Mouse (Mus musculus) CH12.LX (cell line): ENCODE measurements around the gene Pls1. TPM values are rescaled to one million over a fixed set of nuclear protein-coding genes. Genes with fewer than 3 reads are reported as not detected.

Experiments
- DNase-seq: peaks from one replicate; pipeline ENCODE4 v3.0.0-alpha.2; 2013; ENCODE audit errors: extremely low read depth
- H3K27ac ChIP-seq: 2 replicates; pipeline ENCODE4 v1.5.1; 2012; ENCODE audit warnings: low read depth, mild to moderate bottlenecking, control low read depth, moderate library complexity; ENCODE audit not compliant: insufficient read depth
- H3K27me3 ChIP-seq: replicated peaks from 2 replicates; pipeline ENCODE3; 2012; ENCODE audit warnings: inconsistent platforms
- H3K36me3 ChIP-seq, 2 experiments: replicated peaks in 1 of 2; 2 replicates each; pipeline versions ENCODE3 to v1.6.1; 2012; ENCODE audit warnings: inconsistent platforms in 1 of 2, low read length in 1 of 2, mild to moderate bottlenecking in 1 of 2, mixed read lengths in 1 of 2, moderate library complexity in 1 of 2; ENCODE audit not compliant: control insufficient read depth in 1 of 2, insufficient read depth in 1 of 2
- H3K4me1 ChIP-seq, 2 experiments: 2 replicates each; pipeline ENCODE4 v1.6.1; 2012; ENCODE audit warnings: inconsistent platforms in 1 of 2, moderate library complexity in 1 of 2; ENCODE audit not compliant: insufficient read depth in 2 of 2, control insufficient read depth in 1 of 2
- H3K4me2 ChIP-seq: 2 replicates; pipeline ENCODE4 v1.6.1; 2012; ENCODE audit warnings: low read depth, mild to moderate bottlenecking, control low read depth; ENCODE audit not compliant: poor library complexity, insufficient read depth, severe bottlenecking
- H3K4me3 ChIP-seq, 3 experiments: fragments of 150-350 bp in 1 of 3; sonication (generic) in 1 of 3; replicated peaks in 1 of 3; 2 replicates each; pipeline versions ENCODE3 to v1.5.1; 2011 to 2012; ENCODE audit warnings: low read depth in 2 of 3, low read length in 2 of 3, mild to moderate bottlenecking in 2 of 3, moderate library complexity in 2 of 3, control low read depth in 1 of 3, improper control_type of control experiment in 1 of 3, inconsistent platforms in 1 of 3, mixed read lengths in 1 of 3; ENCODE audit not compliant: poor library complexity in 1 of 3
- H3K79me2 ChIP-seq: replicated peaks from 2 replicates; pipeline ENCODE4 v1.6.1; 2012; ENCODE audit warnings: mild to moderate bottlenecking, moderate library complexity; ENCODE audit not compliant: control insufficient read depth, poor library complexity, insufficient read depth, severe bottlenecking; ENCODE audit errors: extremely low read depth
- H3K9ac ChIP-seq: 2 replicates; pipeline ENCODE4 v1.6.1; 2012; ENCODE audit warnings: low read depth, mild to moderate bottlenecking, control low read depth, moderate library complexity; ENCODE audit not compliant: insufficient read depth
- H3K9me3 ChIP-seq: replicated peaks from 2 replicates; pipeline ENCODE3; 2012; ENCODE audit warnings: low read length, inconsistent platforms, mixed read lengths
- BHLHE40 ChIP-seq: IDR thresholded peaks from 2 replicates; pipeline ENCODE4 v1.6.1; 2011; ENCODE audit warnings: mild to moderate bottlenecking, low read depth, low read length, improper control_type of control experiment
- CHD1 ChIP-seq: IDR thresholded peaks from 2 replicates; pipeline ENCODE4 v1.6.1; 2012; ENCODE audit warnings: low read depth, low read length, improper control_type of control experiment, inconsistent platforms
- CHD2 ChIP-seq: IDR thresholded peaks from 2 replicates; pipeline ENCODE4 v1.6.1; 2011; ENCODE audit warnings: low read length, improper control_type of control experiment
- CTCF ChIP-seq, 2 experiments: IDR thresholded peaks in 1 of 2; conservative IDR thresholded peaks in 1 of 2; 2 replicates each; pipeline ENCODE4 v1.5.1; 2011 to 2012; ENCODE audit warnings: low read depth in 2 of 2, low read length in 2 of 2, improper control_type of control experiment in 1 of 2, inconsistent platforms in 1 of 2, mild to moderate bottlenecking in 1 of 2, moderate library complexity in 1 of 2
- E2F4 ChIP-seq: IDR thresholded peaks from 2 replicates; pipeline ENCODE4 v1.6.1; 2011; ENCODE audit warnings: low read depth, low read length, improper control_type of control experiment; ENCODE audit not compliant: insufficient replicate concordance
- ELF1 ChIP-seq: IDR thresholded peaks from 2 replicates; pipeline ENCODE4 v1.6.1; 2014; ENCODE audit warnings: low read depth, mild to moderate bottlenecking, inconsistent platforms, low read length, improper control_type of control experiment
- EP300 ChIP-seq: IDR thresholded peaks from 2 replicates; pipeline ENCODE4 v1.6.1; 2011; ENCODE audit warnings: low read length, improper control_type of control experiment
- ETS1 ChIP-seq: conservative IDR thresholded peaks from 2 replicates; pipeline ENCODE4 v1.6.1; 2012; ENCODE audit warnings: low read depth, mild to moderate bottlenecking, inconsistent platforms, low read length, improper control_type of control experiment, moderate library complexity
- GABPA ChIP-seq: IDR thresholded peaks from 2 replicates; pipeline ENCODE4 v1.6.1; 2012; ENCODE audit warnings: low read depth, low read length, improper control_type of control experiment, inconsistent platforms; ENCODE audit not compliant: insufficient replicate concordance
- IRF4 ChIP-seq: IDR thresholded peaks from 2 replicates; pipeline ENCODE4 v1.6.1; 2014; ENCODE audit warnings: low read depth, mild to moderate bottlenecking, inconsistent platforms, low read length, improper control_type of control experiment
- JUN ChIP-seq: IDR thresholded peaks from 2 replicates; pipeline ENCODE4 v1.6.1; 2011; ENCODE audit warnings: low read depth, mild to moderate bottlenecking, low read length, improper control_type of control experiment, moderate library complexity; ENCODE audit not compliant: insufficient read depth
- JUND ChIP-seq: conservative IDR thresholded peaks from 2 replicates; pipeline ENCODE4 v1.6.1; 2011; ENCODE audit warnings: low read depth, low read length, improper control_type of control experiment
- KAT2A ChIP-seq: IDR thresholded peaks from 2 replicates; pipeline ENCODE4 v1.6.1; 2012; ENCODE audit warnings: low read length, improper control_type of control experiment, inconsistent platforms; ENCODE audit not compliant: insufficient replicate concordance
- MAFK ChIP-seq: IDR thresholded peaks from 2 replicates; pipeline ENCODE4 v1.6.1; 2011; ENCODE audit warnings: low read length, improper control_type of control experiment; ENCODE audit not compliant: insufficient replicate concordance
- MAX ChIP-seq: IDR thresholded peaks from 2 replicates; pipeline ENCODE4 v1.6.1; 2011; ENCODE audit warnings: low read length, improper control_type of control experiment
- MEF2A ChIP-seq: IDR thresholded peaks from 2 replicates; pipeline ENCODE4 v1.6.1; 2014; ENCODE audit warnings: low read depth, mild to moderate bottlenecking, inconsistent platforms, low read length, improper control_type of control experiment, borderline replicate concordance
- MXI1 ChIP-seq: IDR thresholded peaks from 2 replicates; pipeline ENCODE4 v1.6.1; 2011; ENCODE audit warnings: mild to moderate bottlenecking, low read depth, low read length, improper control_type of control experiment
- MYC ChIP-seq: IDR thresholded peaks from 2 replicates; pipeline ENCODE4 v1.6.1; 2011; ENCODE audit warnings: low read depth, mild to moderate bottlenecking, improper control_type of control experiment, low read length
- NELFE ChIP-seq: IDR thresholded peaks from 2 replicates; pipeline ENCODE4 v1.6.1; 2011; ENCODE audit warnings: low read depth, low read length, improper control_type of control experiment
- NRF1 ChIP-seq: IDR thresholded peaks from 2 replicates; pipeline ENCODE4 v1.6.1; 2014; ENCODE audit warnings: low read depth, mild to moderate bottlenecking, inconsistent platforms, low read length, improper control_type of control experiment, moderate library complexity
- PAX5 ChIP-seq: IDR thresholded peaks from 2 replicates; pipeline ENCODE4 v1.6.1; 2012; ENCODE audit warnings: low read length, inconsistent platforms, mixed read lengths
- POLR2A ChIP-seq: IDR thresholded peaks from 2 replicates; pipeline ENCODE4 v1.6.1; 2011; ENCODE audit warnings: low read depth, mild to moderate bottlenecking, improper control_type of control experiment, low read length
- POLR2AphosphoS2 ChIP-seq: IDR thresholded peaks from 2 replicates; pipeline ENCODE4 v1.6.1; 2011; ENCODE audit warnings: low read depth, low read length, improper control_type of control experiment
- RCOR1 ChIP-seq: conservative IDR thresholded peaks from 2 replicates; pipeline ENCODE4 v1.6.1; 2012; ENCODE audit warnings: low read depth, mild to moderate bottlenecking, inconsistent platforms, low read length, improper control_type of control experiment
- SIN3A ChIP-seq: IDR thresholded peaks from 2 replicates; pipeline ENCODE4 v1.6.1; 2012; ENCODE audit warnings: low read length, improper control_type of control experiment, inconsistent platforms
- TBP ChIP-seq: conservative IDR thresholded peaks from 2 replicates; pipeline ENCODE4 v1.6.1; 2011; ENCODE audit warnings: low read depth, low read length, improper control_type of control experiment
- TCF12 ChIP-seq: IDR thresholded peaks from 2 replicates; pipeline ENCODE4 v1.6.1; 2014; ENCODE audit warnings: low read depth, mild to moderate bottlenecking, inconsistent platforms, low read length, improper control_type of control experiment
- UBTF ChIP-seq: IDR thresholded peaks from 2 replicates; pipeline ENCODE4 v1.6.1; 2012; ENCODE audit warnings: low read depth, mild to moderate bottlenecking, inconsistent platforms, low read length, improper control_type of control experiment, moderate library complexity
- USF2 ChIP-seq: conservative IDR thresholded peaks from 2 replicates; pipeline ENCODE4 v1.6.1; 2011; ENCODE audit warnings: low read depth, low read length, improper control_type of control experiment
- ZMIZ1 ChIP-seq: IDR thresholded peaks from 2 replicates; pipeline ENCODE4 v1.6.1; 2012; ENCODE audit warnings: low read depth, mild to moderate bottlenecking, inconsistent platforms, low read length, improper control_type of control experiment
- ZNF384 ChIP-seq: IDR thresholded peaks from 2 replicates; pipeline ENCODE4 v1.6.1; 2012; ENCODE audit warnings: low read depth, low read length, improper control_type of control experiment, inconsistent platforms
- dilution Hi-C: fragments of 300-500 bp; cut with MboI; formaldehyde crosslinking; loops from 2 replicates; pipeline ENCODE4 v1.14.3; 2020; ENCODE audit warnings: low sequenced_read_pairs; ENCODE audit not compliant: extremely low pct_unique_long_range_greater_than_20kb, extremely low pct_ligation_motif_present
- in situ Hi-C: fragments of 300-500 bp; cut with MboI; formaldehyde crosslinking; loops from 3 replicates; pipeline ENCODE4 v1.14.3; 2019; ENCODE audit warnings: low sequenced_read_pairs, low pct_ligation_motif_present, low pct_unique_long_range_greater_than_20kb, mixed read lengths
- polyA plus RNA-seq: library from polyadenylated mRNA; unstranded; fragments of >175 nt; gene quantifications from 2 replicates; pipeline ENCODE4 v1.2.1, GENCODE M21; 2012; ENCODE audit warnings: low read depth; ENCODE audit not compliant: insufficient read length
- total RNA-seq, 2 experiments: library from RNA; depleted of rRNA; stranded (reverse); fragments of 300-350 nt in 1 of 2; fragments of >200 nt in 1 of 2; gene quantifications; 2 replicates each; pipeline ENCODE4 v1.2.3; 2012 to 2014

Gene Pls1
- total and polyA plus RNA-seq, 3 experiments: 0.08 to 0.56 (median 0.40) TPM

- DNase-seq: no peak
- in situ Hi-C loops: no loop called here
- Histone ChIP-seq H3K4me1 (peaks cover 0 to 16% of the 10 kb centered on the region in 2 experiments; a peak in 1 of 4 replicates), H3K27ac (no peak overlapping the region), H3K9me3 (no peaks in the 10 kb centered on the region), H3K4me2 (no peak overlapping the region), H3K36me3 (peaks cover 9 to 42% of the 10 kb centered on the region in 2 experiments), H3K27me3 (no peaks in the 10 kb centered on the region), H3K79me2 (no peaks in the 10 kb centered on the region), H3K4me3 (no peak overlapping the region), H3K9ac (no peak overlapping the region)
- dilution Hi-C loops: no loop called here
- TF ChIP-seq TCF12 (no peak), TBP (no peak), USF2 (no peak), SIN3A (no peak), NELFE (no peak), ZNF384 (no peak), POLR2A (no peak), ELF1 (no peak), CTCF (conservative IDR thresholded peaks at IDR 0.05 in 1 of 2, IDR thresholded peaks at IDR 0.05 in 1 of 2; ENCODE audit: low read depth in 2 of 2, low read length in 2 of 2) (no peak), ETS1 (no peak), IRF4 (no peak), NRF1 (no peak), PAX5 (no peak), E2F4 (no peak), KAT2A (no peak), CHD1 (no peak), ZMIZ1 (no peak), MEF2A (no peak), MAX (no peak)
Observed at GRCm38 (mm10) chr9:95878246-95878645, 33.1 kb upstream of the Pls1 start.

DNA sequence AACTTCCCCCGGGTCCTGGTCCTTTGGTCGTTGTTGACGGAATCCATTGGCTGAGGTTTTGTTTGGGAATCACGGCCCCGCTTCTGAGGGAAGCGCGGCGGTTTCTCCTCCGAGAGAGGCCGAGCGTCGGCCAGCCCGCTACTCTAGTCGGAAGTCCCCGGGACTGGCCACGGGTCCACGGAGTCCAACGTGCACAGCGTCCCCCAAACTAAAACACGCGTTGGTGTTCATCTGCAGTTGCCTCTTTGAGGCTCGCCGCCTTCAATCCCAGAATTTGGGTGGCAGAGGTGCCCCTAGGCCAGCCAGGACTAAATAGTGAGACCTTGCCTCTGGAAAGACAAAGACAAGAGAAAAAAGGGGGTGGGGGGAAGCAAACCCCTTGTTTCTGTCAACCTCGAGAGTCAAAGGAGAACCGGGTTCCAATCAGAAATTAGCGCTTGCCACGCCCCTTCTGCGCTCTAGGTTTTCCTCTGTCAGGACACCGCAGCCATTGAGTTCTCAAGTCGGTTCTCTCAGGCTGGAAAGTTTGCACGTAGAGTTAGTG, 13.0 kb upstream of the Pls1 start:
- H3K36me3 ChIP-seq: peaks cover 0 to 17% of the 10 kb centered on the region in 2 experiments
- peaks cover 4 to 19% of the 10 kb centered on the region in 2 experiments; a peak in 2 of 4 replicates for H3K4me1 ChIP-seq
- dilution Hi-C loops (no loop called here), in situ Hi-C loops (loop anchor here (10.0 kb wide), 1 partner anchor 323 kb away; no protein-coding TSS in a partner anchor)
- H3K79me2 ChIP-seq: no peaks in the 10 kb centered on the region; the same call in 1 of the 2 replicates
- peaks cover 6% of the 10 kb centered on the region for H3K9me3 ChIP-seq
- H3K27me3 ChIP-seq: no peaks in the 10 kb centered on the region
- DNase-seq: peak; percentile 91
- peak overlapping the region; percentile 26; the same call in 1 of the 2 replicates for H3K27ac ChIP-seq
- H3K4me3 ChIP-seq: peak overlapping the region; percentile 83 to 95 (median 87)
- H3K4me2 ChIP-seq: peak overlapping the region; percentile 48; the same call in 1 of the 2 replicates
- H3K9ac ChIP-seq: peak overlapping the region; percentile 75
- TF ChIP-seq MYC (0 out of 2 replicates have a peak, but pooled peaks have one; percentile 65), MAFK (0 out of 2 replicates have a peak, but pooled peaks have one; percentile 12), GABPA (no peak), USF2 (no peak), TCF12 (no peak), KAT2A (no peak), MEF2A (peak; percentile 21; the same call in 1 of the 2 replicates), RCOR1 (no peak), CHD2 (no peak), ZNF384 (no peak), CTCF (conservative IDR thresholded peaks at IDR 0.05 in 1 of 2, IDR thresholded peaks at IDR 0.05 in 1 of 2; ENCODE audit: low read depth in 2 of 2, low read length in 2 of 2) (no peak), POLR2AphosphoS2 (no peak), PAX5 (no peak), BHLHE40 (no peak), JUN (no peak), EP300 (no peak), CHD1 (no peak), TBP (no peak), ETS1 (no peak), UBTF (no peak), JUND (no peak), MXI1 (peak; percentile 49), ELF1 (no peak), NELFE (no peak), ZMIZ1 (no peak)
